Mouse (Mus musculus): Measurements from ENCODE around the gene Adamts3.

GRCm38 (mm10) chr5:89911950-89912349, 28.8 kb upstream of the Adamts3 start:
- TF ChIP-seq CTCF (IDR thresholded peaks at IDR 0.05; ENCODE audit: insufficient read depth, low read length) (no peak), POLR2A (IDR thresholded peaks at IDR 0.05; ENCODE audit: borderline replicate concordance, extremely low read depth, low read depth, low read length) (no peak)
